Mouse (Mus musculus) embryonic facial prominence, embryonic 10.5 days (tissue): ENCODE measurements around the gene Tas1r1. TPM values are rescaled to one million over a fixed set of nuclear protein-coding genes. Genes with fewer than 3 reads are reported as not detected.

Experiments
- DNase-seq: peaks from one replicate; pipeline ENCODE4 v3.0.0-alpha.2; 2017; ENCODE audit warnings: low spot score
- H3K27ac ChIP-seq: fragments of 300-500 bp; sonication (generic); replicated peaks from 2 replicates; pipeline ENCODE4 v1.5.1; 2016; ENCODE audit warnings: mild to moderate bottlenecking
- H3K27me3 ChIP-seq: fragments of 300-500 bp; sonication (generic); replicated peaks from 2 replicates; pipeline ENCODE4 v1.6.1; 2016; ENCODE audit warnings: low read depth, mild to moderate bottlenecking; ENCODE audit not compliant: poor library complexity, severe bottlenecking
- H3K36me3 ChIP-seq: fragments of 300-500 bp; sonication (generic); replicated peaks from 2 replicates; pipeline ENCODE4 v1.6.1; 2016; ENCODE audit warnings: mild to moderate bottlenecking, moderate library complexity
- H3K4me1 ChIP-seq: fragments of 300-500 bp; sonication (generic); 2 replicates; pipeline ENCODE4 v1.6.1; 2016
- H3K4me3 ChIP-seq: fragments of 300-500 bp; sonication (generic); 2 replicates; pipeline ENCODE4 v1.5.1; 2016; ENCODE audit warnings: mild to moderate bottlenecking, moderate library complexity
- H3K9me3 ChIP-seq: fragments of 300-500 bp; sonication (generic); 2 replicates; pipeline ENCODE4 v1.6.1; 2016; ENCODE audit warnings: mild to moderate bottlenecking
- WGBS: fragments of 180-500 bp; shearing (Covaris S2); methylation state at CpG from one replicate; pipeline ENCODE4 v1.1.7; 2016; 5-methylcytosine and 5-hydroxymethylcytosine counted together
- polyA plus RNA-seq: library from polyadenylated mRNA; unstranded; fragments of >200 nt; fragmentation: Nextera tagmentation; extraction: Ambion mirVana; gene quantifications from 2 replicates; pipeline ENCODE4 v1.2.1, GENCODE M21; 2016

The Tas1r1 gene
- polyA plus RNA-seq, 1 experiment from 2014 or later, result 0.50 TPM

- Histone ChIP-seq H3K27ac (no peak overlapping the region), H3K27me3 (peaks cover 22% of the 10 kb centered on the region), H3K4me3 (0 out of 2 replicates have a peak overlapping the region, but pooled peaks have one; percentile 11), H3K36me3 (peaks cover under 1% of the 10 kb centered on the region; the same call in 1 of the 2 replicates), H3K4me1 (peaks cover 51% of the 10 kb centered on the region), H3K9me3 (no peaks in the 10 kb centered on the region)
- WGBS, result 6% methylated on average over 3 of the region's 3 CpGs
- no peak for DNase-seq
Measured at GRCm38 (mm10) chr4:152006812-152007211, 31.6 kb downstream of the Tas1r1 start.

GRCm38 (mm10) chr4:152006137-152006536 lies 32.2 kb downstream of the Tas1r1 start:
- H3K9me3 ChIP-seq, result no peaks in the 10 kb centered on the region
- WGBS, result 72% methylated on average over 6 of the region's 6 CpGs
- no peak overlapping the region for H3K27ac ChIP-seq
- H3K36me3 ChIP-seq, result no peaks in the 10 kb centered on the region
- no peak for DNase-seq
- H3K27me3 ChIP-seq, result peaks cover 22% of the 10 kb centered on the region
- no peak overlapping the region for H3K4me3 ChIP-seq
- peaks cover 44% of the 10 kb centered on the region for H3K4me1 ChIP-seq

- H3K36me3 ChIP-seq, result no peaks in the 10 kb centered on the region
- peaks cover 17% of the 10 kb centered on the region for H3K4me1 ChIP-seq
- DNase-seq, result no peak
- H3K4me3 ChIP-seq, result no peak overlapping the region
- no peak overlapping the region for H3K27ac ChIP-seq
- no peaks in the 10 kb centered on the region for H3K9me3 ChIP-seq
- H3K27me3 ChIP-seq, result peaks cover 13% of the 10 kb centered on the region
- 95% methylated on average over 3 of the region's 3 CpGs for WGBS
Measured at GRCm38 (mm10) chr4:152002063-152002462, 36.3 kb downstream of the Tas1r1 start.

GRCm38 (mm10) chr4:152001335-152001734 lies 37.0 kb downstream of the Tas1r1 start:
- Histone ChIP-seq H3K27ac (no peak overlapping the region), H3K4me1 (peaks cover 13% of the 10 kb centered on the region), H3K36me3 (no peaks in the 10 kb centered on the region), H3K4me3 (no peak overlapping the region), H3K27me3 (peaks cover 6% of the 10 kb centered on the region; the same call in 1 of the 2 replicates), H3K9me3 (no peaks in the 10 kb centered on the region)
- no peak for DNase-seq
- 72% methylated on average over 4 of the region's 4 CpGs for WGBS

- Histone ChIP-seq H3K27ac (no peak overlapping the region), H3K4me3 (no peak overlapping the region), H3K36me3 (no peaks in the 10 kb centered on the region), H3K4me1 (peaks cover 13% of the 10 kb centered on the region), H3K9me3 (no peaks in the 10 kb centered on the region), H3K27me3 (0 out of 2 replicates have a peak, but pooled peaks cover 5% of the 10 kb centered on the region)
- DNase-seq, result no peak
- 63% methylated on average over 4 of the region's 4 CpGs for WGBS
Measured at GRCm38 (mm10) chr4:152000906-152001305, 37.5 kb downstream of the Tas1r1 start.

GRCm38 (mm10) chr4:151999481-151999880 lies 38.9 kb downstream of the Tas1r1 start:
- Histone ChIP-seq H3K9me3 (no peaks in the 10 kb centered on the region), H3K4me1 (peaks cover 14% of the 10 kb centered on the region), H3K27me3 (0 out of 2 replicates have a peak, but pooled peaks cover 5% of the 10 kb centered on the region), H3K27ac (no peak overlapping the region), H3K36me3 (no peaks in the 10 kb centered on the region), H3K4me3 (no peak overlapping the region)
- DNase-seq, result no peak
- 43% methylated on average over 3 of the region's 3 CpGs for WGBS

GRCm38 (mm10) chr4:151997701-151998100 lies 40.7 kb downstream of the Tas1r1 start:
- Histone ChIP-seq H3K4me1 (peaks cover 26% of the 10 kb centered on the region), H3K36me3 (peaks cover 8% of the 10 kb centered on the region), H3K9me3 (no peaks in the 10 kb centered on the region), H3K4me3 (peak overlapping the region; percentile 100), H3K27ac (no peak overlapping the region), H3K27me3 (0 out of 2 replicates have a peak, but pooled peaks cover 5% of the 10 kb centered on the region)
- WGBS, result 65% methylated on average over 3 of the region's 3 CpGs
- DNase-seq, result no peak

GRCm38 (mm10) chr4:151996951-151997222 lies 41.5 kb downstream of the Tas1r1 start:
- 0 out of 2 replicates have a peak, but pooled peaks cover 5% of the 10 kb centered on the region for H3K27me3 ChIP-seq
- H3K4me3 ChIP-seq, result peak overlapping the region; percentile 100
- 7% methylated on average over 13 of the region's 13 CpGs for WGBS
- peak overlapping the region; percentile 94 for H3K27ac ChIP-seq
- peaks cover 26% of the 10 kb centered on the region for H3K4me1 ChIP-seq
- peaks cover 16% of the 10 kb centered on the region for H3K36me3 ChIP-seq
- DNase-seq, result no peak
- H3K9me3 ChIP-seq, result no peaks in the 10 kb centered on the region

- under 1% methylated on average over 94 of the region's 94 CpGs for WGBS
- Histone ChIP-seq H3K9me3 (no peaks in the 10 kb centered on the region), H3K4me3 (peak within 1 kb of the TSS; percentile 100), H3K4me1 (peaks cover 26% of the 10 kb centered on the region), H3K27ac (peak within 1 kb of the TSS; percentile 94), H3K27me3 (0 out of 2 replicates have a peak, but pooled peaks cover 5% of the 10 kb centered on the region), H3K36me3 (peaks cover 21% of the 10 kb centered on the region)
- DNase-seq, result peak; percentile 100
Measured at GRCm38 (mm10) chr4:151996173-151996950, 42.0 kb downstream of the Tas1r1 start, which contains the start of gene Phf13. Phf13 (minus strand) TSS chr4:151996258.

GRCm38 (mm10) chr4:151995371-151996172 lies 42.8 kb downstream of the Tas1r1 start:
- Histone ChIP-seq H3K27ac (peak overlapping the region; percentile 94), H3K36me3 (peaks cover 29% of the 10 kb centered on the region), H3K4me3 (peak overlapping the region; percentile 100), H3K9me3 (no peaks in the 10 kb centered on the region), H3K27me3 (0 out of 2 replicates have a peak, but pooled peaks cover 5% of the 10 kb centered on the region), H3K4me1 (peaks cover 26% of the 10 kb centered on the region)
- 1% methylated on average over 99 of the region's 111 CpGs for WGBS
- DNase-seq, result no peak

GRCm38 (mm10) chr4:151994228-151995171 lies 43.9 kb downstream of the Tas1r1 start:
- H3K4me3 ChIP-seq, result peak overlapping the region; percentile 100
- no peaks in the 10 kb centered on the region for H3K9me3 ChIP-seq
- DNase-seq, result peak; percentile 68
- H3K4me1 ChIP-seq, result peaks cover 26% of the 10 kb centered on the region
- peaks cover 40% of the 10 kb centered on the region for H3K36me3 ChIP-seq
- WGBS, result under 1% methylated on average over 61 of the region's 61 CpGs
- peak overlapping the region; percentile 94 for H3K27ac ChIP-seq
- H3K27me3 ChIP-seq, result 0 out of 2 replicates have a peak, but pooled peaks cover 5% of the 10 kb centered on the region

- 89% methylated on average over 6 of the region's 6 CpGs for WGBS
- DNase-seq, result no peak
- peaks cover 41% of the 10 kb centered on the region for H3K36me3 ChIP-seq
- no peak overlapping the region for H3K27ac ChIP-seq
- 0 out of 2 replicates have a peak, but pooled peaks cover 5% of the 10 kb centered on the region for H3K27me3 ChIP-seq
- H3K4me1 ChIP-seq, result peaks cover 40% of the 10 kb centered on the region
- no peak overlapping the region for H3K4me3 ChIP-seq
- no peaks in the 10 kb centered on the region for H3K9me3 ChIP-seq
Measured at GRCm38 (mm10) chr4:151993035-151993434, 45.3 kb downstream of the Tas1r1 start.
